Comparison of ENCODE assay signal across 9 mouse cellular contexts in the genomic region with DNA sequence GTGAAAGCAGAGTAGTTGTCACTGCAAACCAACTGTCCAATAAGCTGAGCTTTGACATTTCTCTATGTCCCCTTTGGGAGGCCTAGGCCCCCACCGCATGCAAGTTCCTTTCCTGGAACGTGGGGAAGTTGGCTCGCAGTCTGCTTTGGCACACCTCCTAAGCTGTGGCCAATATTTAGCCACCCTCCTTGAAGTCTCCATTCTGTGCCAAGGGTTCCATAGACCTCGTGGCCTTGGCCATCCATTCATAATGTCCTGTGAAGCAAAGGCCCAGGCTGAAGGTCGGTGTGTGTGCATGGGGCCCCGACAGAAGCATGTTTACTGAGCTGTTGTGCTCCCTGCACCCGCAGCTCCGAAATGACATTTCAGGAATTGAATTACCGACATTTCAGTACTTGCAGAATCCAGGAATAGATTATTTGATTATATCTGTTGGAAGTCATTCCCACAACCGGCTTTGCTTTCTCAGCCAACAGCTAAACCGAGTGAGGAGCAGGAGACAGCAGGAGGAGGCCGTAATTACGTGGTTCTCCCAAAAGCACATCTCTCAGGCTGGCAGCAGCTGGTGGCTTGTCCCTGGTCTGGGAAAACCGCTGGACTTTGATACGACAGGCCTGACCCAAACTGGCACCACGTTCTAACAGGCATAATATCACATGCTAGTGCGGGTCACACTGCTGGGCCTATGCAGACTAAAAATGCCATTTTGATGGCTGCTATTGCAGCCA. TPM values are rescaled to one million over a fixed set of nuclear protein-coding genes. Genes with fewer than 3 reads are reported as not detected.
A peak's percentile ranks its signal among the peaks of the same experiment; 100 is the strongest.
DNase-seq lines count a peak whose midpoint lies in the region; ATAC-seq lines count a peak whose summit lies in the region.
"Had no signal": no experiment of that assay in that cellular context is flagged by ENCODE, and none has a peak within 500 bp of the region (broad histone marks: within the 10 kb centered on the region; RNA-seq: fewer than 3 reads in every experiment).

No protein-coding gene starts in this region.

- no peak overlapping the region for H3K9ac ChIP-seq in embryonic facial prominence, embryonic 13.5 days
- H3K9ac ChIP-seq in hindbrain, embryonic 15.5 days: no peak overlapping the region
- H3K9ac ChIP-seq in lung, embryonic 16.5 days (ENCODE audit: low read length): no peak overlapping the region
- H3K9ac ChIP-seq: neural tube, embryonic 12.5 days had no signal

- H3K27me3 ChIP-seq in embryonic facial prominence, embryonic 13.5 days: no peaks in the 10 kb centered on the region
- H3K27me3 ChIP-seq in embryonic facial prominence, embryonic 10.5 days (replicated peaks; ENCODE audit: low read depth, poor library complexity, severe bottlenecking): no peaks in the 10 kb centered on the region
- H3K27me3 ChIP-seq in hindbrain, embryonic 15.5 days: no peaks in the 10 kb centered on the region
- no peaks in the 10 kb centered on the region for H3K27me3 ChIP-seq in lung, embryonic 16.5 days (ENCODE audit: control insufficient read depth, insufficient read depth, low read depth, low read length)
- H3K27me3 ChIP-seq: neural tube, embryonic 12.5 days had no signal

- H3K4me1 ChIP-seq in embryonic facial prominence, embryonic 13.5 days: peaks cover 65% of the 10 kb centered on the region
- peaks cover 66% of the 10 kb centered on the region for H3K4me1 ChIP-seq in embryonic facial prominence, embryonic 10.5 days
- peaks cover 36% of the 10 kb centered on the region for H3K4me1 ChIP-seq in hindbrain, embryonic 15.5 days (replicated peaks)
- H3K4me1 ChIP-seq in lung, embryonic 16.5 days (replicated peaks; ENCODE audit: control insufficient read depth, insufficient read depth, low read length): peaks cover 62% of the 10 kb centered on the region

- H3K4me3 ChIP-seq in embryonic facial prominence, embryonic 13.5 days: no peak overlapping the region
- no peak overlapping the region for H3K4me3 ChIP-seq in embryonic facial prominence, embryonic 10.5 days
- H3K4me3 ChIP-seq in hindbrain, embryonic 15.5 days: no peak overlapping the region
- H3K4me3 ChIP-seq in lung, embryonic 16.5 days (ENCODE audit: low read length): no peak overlapping the region
- H3K4me3 ChIP-seq: neural tube, embryonic 12.5 days had no signal

- no peaks in the 10 kb centered on the region for H3K9me3 ChIP-seq in embryonic facial prominence, embryonic 13.5 days
- H3K9me3 ChIP-seq in embryonic facial prominence, embryonic 10.5 days: no peaks in the 10 kb centered on the region
- no peaks in the 10 kb centered on the region for H3K9me3 ChIP-seq in hindbrain, embryonic 15.5 days
- H3K9me3 ChIP-seq in lung, embryonic 16.5 days (ENCODE audit: control insufficient read depth, low read length): no peaks in the 10 kb centered on the region
- H3K9me3 ChIP-seq: neural tube, embryonic 12.5 days had no signal

- ATAC-seq in embryonic facial prominence, embryonic 13.5 days (ENCODE audit: insufficient number of reproducible peaks, insufficient read depth, low FRiP score, low TSS enrichment, low read depth): no peak
- peak; percentile 38; the same call in 1 of the 2 replicates for ATAC-seq in hindbrain, embryonic 15.5 days (ENCODE audit: low FRiP score, low read depth)
- ATAC-seq in lung, embryonic 16.5 days (ENCODE audit: low read depth): peak; percentile 37
- ATAC-seq in frontal cortex, adult (ENCODE audit: low TSS enrichment): no peak

- peak overlapping the region; percentile 45 for H3K27ac ChIP-seq in embryonic facial prominence, embryonic 13.5 days
- H3K27ac ChIP-seq in embryonic facial prominence, embryonic 10.5 days (replicated peaks): no peak overlapping the region
- H3K27ac ChIP-seq in hindbrain, embryonic 15.5 days (replicated peaks): peak overlapping the region; percentile 28
- peak overlapping the region; percentile 89 for H3K27ac ChIP-seq in lung, embryonic 16.5 days (ENCODE audit: low read length)
- H3K27ac ChIP-seq: neural tube, embryonic 12.5 days had no signal

- 62% methylated on average over 17 of the region's 17 CpGs for WGBS in embryonic facial prominence, embryonic 13.5 days
- 82% methylated on average over 17 of the region's 17 CpGs for WGBS in embryonic facial prominence, embryonic 10.5 days
- 52% methylated on average over 17 of the region's 17 CpGs for WGBS in hindbrain, embryonic 15.5 days
- WGBS in lung, embryonic 16.5 days: 37% methylated on average over 17 of the region's 17 CpGs

- H3K36me3 ChIP-seq in embryonic facial prominence, embryonic 13.5 days: no peaks in the 10 kb centered on the region
- no peaks in the 10 kb centered on the region for H3K36me3 ChIP-seq in embryonic facial prominence, embryonic 10.5 days (replicated peaks)
- H3K36me3 ChIP-seq in hindbrain, embryonic 15.5 days: no peaks in the 10 kb centered on the region
- no peaks in the 10 kb centered on the region for H3K36me3 ChIP-seq in lung, embryonic 16.5 days (ENCODE audit: control insufficient read depth, insufficient read depth, low read length)
- H3K36me3 ChIP-seq: neural tube, embryonic 12.5 days had no signal

- H3K4me2 ChIP-seq in embryonic facial prominence, embryonic 13.5 days: no peak overlapping the region
- H3K4me2 ChIP-seq in hindbrain, embryonic 15.5 days: no peak overlapping the region
- H3K4me2 ChIP-seq in lung, embryonic 16.5 days (ENCODE audit: low read depth, low read length): peak overlapping the region; percentile 22; the same call in 1 of the 2 replicates
- H3K4me2 ChIP-seq: neural tube, embryonic 12.5 days had no signal

- DNase-seq in embryonic facial prominence, embryonic 10.5 days (ENCODE audit: low spot score): no peak
- DNase-seq in right cerebral cortex, postnatal 4 days: peak; percentile 30
- no peak for DNase-seq in right cerebral cortex, postnatal 14 days
- DNase-seq in natural killer cell, adult 2 months (ENCODE audit: low spot score in 2 of 2): no peak

RNA-seq across cellular contexts. Expression of a gene that starts 51.1 kb away (rescaled TPM):
- polyA plus RNA-seq in embryonic facial prominence, embryonic 13.5 days (2015; fragmentation: Nextera tagmentation; extraction: Ambion mirVana): 51.4 and 57.6 TPM in 2 replicates
- 34.2 and 37.4 TPM in 2 replicates for polyA plus RNA-seq in embryonic facial prominence, embryonic 10.5 days (2016; fragmentation: Nextera tagmentation; extraction: Ambion mirVana)
- 128 and 129 TPM in 2 replicates for polyA plus RNA-seq in hindbrain, embryonic 15.5 days (2015; fragmentation: Nextera tagmentation; extraction: Ambion mirVana)
- 94.5 and 102 TPM in 2 replicates for polyA plus RNA-seq in lung, embryonic 16.5 days (2015; fragmentation: Nextera tagmentation; extraction: Ambion mirVana)

Comparison
In these comparisons a context has a peak if more than half of its experiments do, and no peak if none do; other contexts are left out.
1. ATAC-seq: peak in hindbrain, embryonic 15.5 days (single experiment) and lung, embryonic 16.5 days (single experiment); none in embryonic facial prominence, embryonic 13.5 days (single experiment) and frontal cortex, adult (single experiment).